ENCODE assay signal across 8 mouse cellular contexts in the genomic region with DNA sequence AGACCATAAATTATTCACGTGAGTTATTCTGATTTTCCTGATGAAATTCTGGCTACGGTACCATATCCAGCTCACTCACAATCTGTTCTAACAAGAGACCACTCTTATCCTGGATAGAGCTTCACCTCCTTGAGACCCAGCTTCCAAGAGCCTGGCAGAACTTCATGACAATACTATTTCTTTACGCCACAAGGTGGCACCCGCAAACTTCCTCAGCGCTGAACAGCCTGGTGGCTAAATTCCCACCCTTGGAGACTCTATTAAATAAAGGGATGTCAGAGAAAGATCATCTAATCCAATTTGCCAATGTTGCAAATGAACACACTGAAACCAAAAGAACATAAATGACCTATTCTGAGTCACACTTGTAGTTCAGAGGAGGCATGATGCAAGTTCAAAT. TPM values are rescaled to one million over a fixed set of nuclear protein-coding genes. Genes with fewer than 3 reads are reported as not detected.
DNase-seq lines count a peak whose midpoint lies in the region; ATAC-seq and TF ChIP-seq lines count a peak whose summit lies in the region.

No protein-coding gene starts in this region.

- no peaks in the 10 kb centered on the region for H3K36me3 ChIP-seq in spleen, adult 2 months (ENCODE audit: control insufficient read depth, insufficient read depth, low read length)
- H3K36me3 ChIP-seq in embryonic facial prominence, embryonic 11.5 days (replicated peaks; ENCODE audit: control insufficient read depth, insufficient read depth, low read depth, low read length): no peaks in the 10 kb centered on the region
- H3K36me3 ChIP-seq in limb, embryonic 14.5 days (ENCODE audit: control insufficient read depth, insufficient read depth, low read length): no peaks in the 10 kb centered on the region

- no peaks in the 10 kb centered on the region for H3K4me1 ChIP-seq in spleen, adult 2 months (ENCODE audit: control insufficient read depth, insufficient read depth, insufficient read length)
- H3K4me1 ChIP-seq in embryonic facial prominence, embryonic 11.5 days (ENCODE audit: control insufficient read depth, insufficient read depth, low read length): no peaks in the 10 kb centered on the region
- no peaks in the 10 kb centered on the region for H3K4me1 ChIP-seq in limb, embryonic 14.5 days (ENCODE audit: control insufficient read depth, insufficient read depth, low read length)

- no peak overlapping the region for H3K4me2 ChIP-seq in embryonic facial prominence, embryonic 11.5 days (ENCODE audit: low read depth, low read length)
- no peak overlapping the region for H3K4me2 ChIP-seq in limb, embryonic 14.5 days (replicated peaks; ENCODE audit: low read depth, low read length, severe bottlenecking)

- TF ChIP-seq CTCF in spleen, adult 2 months (IDR thresholded peaks at IDR 0.05; ENCODE audit: extremely low read depth, insufficient read depth, insufficient read length, insufficient replicate concordance): peak; percentile 49; the same call in 1 of the 2 replicates

- no peaks in the 10 kb centered on the region for H3K27me3 ChIP-seq in spleen, adult 2 months (ENCODE audit: control insufficient read depth, insufficient read depth, low read length)
- H3K27me3 ChIP-seq in embryonic facial prominence, embryonic 11.5 days (ENCODE audit: control insufficient read depth, insufficient read depth, low read length): no peaks in the 10 kb centered on the region
- no peaks in the 10 kb centered on the region for H3K27me3 ChIP-seq in limb, embryonic 14.5 days (ENCODE audit: control insufficient read depth, insufficient read depth, low read length)

- H3K27ac ChIP-seq in spleen, adult 2 months (ENCODE audit: insufficient read depth, low read length): no peak overlapping the region
- no peak overlapping the region for H3K27ac ChIP-seq in embryonic facial prominence, embryonic 11.5 days (replicated peaks; ENCODE audit: low read depth, low read length)
- H3K27ac ChIP-seq in limb, embryonic 14.5 days (replicated peaks; ENCODE audit: low read depth, low read length): no peak overlapping the region

- H3K9ac ChIP-seq in embryonic facial prominence, embryonic 11.5 days (replicated peaks; ENCODE audit: low read length): no peak overlapping the region
- no peak overlapping the region for H3K9ac ChIP-seq in limb, embryonic 14.5 days (ENCODE audit: low read depth, low read length, severe bottlenecking)

- no peaks in the 10 kb centered on the region for H3K9me3 ChIP-seq in embryonic facial prominence, embryonic 11.5 days (replicated peaks; ENCODE audit: control insufficient read depth, low read length)
- no peaks in the 10 kb centered on the region for H3K9me3 ChIP-seq in limb, embryonic 14.5 days (ENCODE audit: control insufficient read depth, low read length)

- WGBS in spleen, adult 2 months: 10% methylated on average over 5 of the region's 5 CpGs
- 16% methylated on average over 5 of the region's 5 CpGs for WGBS in embryonic facial prominence, embryonic 11.5 days
- WGBS in limb, embryonic 14.5 days: 11% methylated on average over 5 of the region's 5 CpGs

- no peak for ATAC-seq in embryonic facial prominence, embryonic 11.5 days (replicated peaks; ENCODE audit: insufficient number of reproducible peaks, low FRiP score, low TSS enrichment, low read depth)
- ATAC-seq in limb, embryonic 14.5 days (ENCODE audit: low FRiP score, low read depth): no peak
- no peak for ATAC-seq in activated CD4-positive, CD25-positive, alpha-beta regulatory T cell, adult 4 months

- TF ChIP-seq POLR2A in spleen, adult 2 months (IDR thresholded peaks at IDR 0.05; ENCODE audit: low read depth, low read length): no peak
- TF ChIP-seq POLR2A in limb, embryonic 14.5 days (IDR thresholded peaks at IDR 0.05; ENCODE audit: borderline replicate concordance, extremely low read depth, insufficient read depth, insufficient read length): no peak

- no peak overlapping the region for H3K4me3 ChIP-seq in spleen, adult 2 months (ENCODE audit: extremely low read depth, insufficient read depth, insufficient read length)
- no peak overlapping the region for H3K4me3 ChIP-seq in embryonic facial prominence, embryonic 11.5 days (ENCODE audit: low read depth, low read length)
- no peak overlapping the region for H3K4me3 ChIP-seq in limb, embryonic 14.5 days (replicated peaks; ENCODE audit: low read length)

- DNase-seq in spleen, adult 2 months (ENCODE audit: low read depth in 1 of 2, low spot score in 2 of 2): peak in 1 of 2 experiments; percentile 24
- no peak for DNase-seq in spleen, adult 12 weeks (ENCODE audit: low spot score)
- DNase-seq in adrenal gland, postnatal 10 days: peak; percentile 76
- DNase-seq in embryonic facial prominence, embryonic 11.5 days (ENCODE audit: low spot score): peak; percentile 77
- peak; percentile 46 to 65 for DNase-seq in kidney, adult 8-10 months
- DNase-seq in limb, embryonic 14.5 days (ENCODE audit: low spot score): peak; percentile 63
- DNase-seq in right cerebral cortex, adult 2 months (ENCODE audit: low spot score in 2 of 2): peak; percentile 74 to 82

RNA-seq across cellular contexts. Expression of gene Yes1, which starts 22.8 kb away (rescaled TPM):
- 0.55 and 0.58 TPM in 2 replicates for polyA plus RNA-seq in spleen, adult 2 months (2012; rRNA removed)
- total RNA-seq in adrenal gland, postnatal 10 days (2021): 10 to 100 TPM; 43.1 to 44.3 TPM
- polyA plus RNA-seq in embryonic facial prominence, embryonic 11.5 days (2014; fragmentation: Nextera tagmentation; extraction: Ambion mirVana): 28.9 and 30.8 TPM in 2 replicates
- polyA plus RNA-seq in limb, embryonic 14.5 days (2012; rRNA removed): 9.4 and 12.8 TPM in 2 replicates
- polyA plus RNA-seq in limb, embryonic 14.5 days (2014; fragmentation: Nextera tagmentation; extraction: Ambion mirVana): 27.9 and 34.2 TPM in 2 replicates
- under 1 TPM; 0.65 to 0.91 TPM for polyA plus RNA-seq in activated CD4-positive, CD25-positive, alpha-beta regulatory T cell, adult 4 months (2017; shearing (Covaris generic))
